Mouse (Mus musculus) cerebellum, adult 11-12 months (tissue): ENCODE data around the gene Gp5.
A peak's percentile ranks its signal among the peaks of the same experiment; 100 is the strongest.
"Not testable (repeated sequence)": the region's sequence is repeated elsewhere in the genome, so short reads cannot be mapped to it uniquely, and the experiment has no call there.

Source experiments
- DNase-seq: peaks from one replicate; pipeline ENCODE4 v3.0.0; 2022

Gene Gp5

GRCm38 (mm10) chr16:30310647-30311046 is at the start of gene Gp5:
TSS of gene Gp5 (minus strand) at chr16:30310779.
- DNase-seq: no peak

- DNase-seq: not testable (repeated sequence)
These were observed 42.9 kb upstream of the Gp5 start for GRCm38 (mm10) chr16:30353489-30353888.

DNA sequence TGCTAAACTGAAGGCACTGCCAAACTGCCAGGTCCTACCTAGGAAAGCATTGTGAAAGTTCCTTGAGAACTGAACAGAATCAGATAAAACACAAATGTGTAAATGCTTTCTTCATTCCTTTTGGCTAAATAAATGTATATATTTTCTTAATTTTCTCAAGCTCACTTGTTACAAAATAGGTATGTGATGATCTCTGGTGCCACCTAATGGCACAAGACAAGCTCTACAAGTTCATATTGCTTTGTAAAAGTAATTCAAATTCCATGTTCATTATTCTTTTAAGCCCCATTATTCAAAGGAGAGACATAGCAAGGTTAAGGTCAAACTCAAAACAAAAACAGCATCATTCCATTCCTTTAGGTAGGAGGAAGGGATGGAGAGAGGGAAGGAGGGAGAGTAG is 3.7 kb upstream of the Gp5 start:
- DNase-seq: no peak

DNA sequence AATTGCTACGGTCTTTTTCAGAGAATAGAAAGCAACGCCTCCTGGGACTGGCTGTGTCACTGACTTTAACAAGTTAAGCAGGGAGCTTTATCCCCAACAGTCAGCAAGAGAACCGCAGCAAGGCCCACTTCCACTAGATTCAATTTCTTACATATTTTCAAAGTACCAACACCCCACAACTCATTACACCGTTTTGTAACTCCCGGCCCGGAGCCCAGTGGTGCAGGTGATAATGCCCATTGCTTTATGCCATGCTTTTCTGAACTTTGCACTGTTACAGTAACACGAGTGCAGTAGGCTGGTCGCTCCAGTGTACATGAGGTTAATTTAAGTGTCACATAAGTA is 436 bp downstream of the Gp5 start:
- no peak for DNase-seq

DNA sequence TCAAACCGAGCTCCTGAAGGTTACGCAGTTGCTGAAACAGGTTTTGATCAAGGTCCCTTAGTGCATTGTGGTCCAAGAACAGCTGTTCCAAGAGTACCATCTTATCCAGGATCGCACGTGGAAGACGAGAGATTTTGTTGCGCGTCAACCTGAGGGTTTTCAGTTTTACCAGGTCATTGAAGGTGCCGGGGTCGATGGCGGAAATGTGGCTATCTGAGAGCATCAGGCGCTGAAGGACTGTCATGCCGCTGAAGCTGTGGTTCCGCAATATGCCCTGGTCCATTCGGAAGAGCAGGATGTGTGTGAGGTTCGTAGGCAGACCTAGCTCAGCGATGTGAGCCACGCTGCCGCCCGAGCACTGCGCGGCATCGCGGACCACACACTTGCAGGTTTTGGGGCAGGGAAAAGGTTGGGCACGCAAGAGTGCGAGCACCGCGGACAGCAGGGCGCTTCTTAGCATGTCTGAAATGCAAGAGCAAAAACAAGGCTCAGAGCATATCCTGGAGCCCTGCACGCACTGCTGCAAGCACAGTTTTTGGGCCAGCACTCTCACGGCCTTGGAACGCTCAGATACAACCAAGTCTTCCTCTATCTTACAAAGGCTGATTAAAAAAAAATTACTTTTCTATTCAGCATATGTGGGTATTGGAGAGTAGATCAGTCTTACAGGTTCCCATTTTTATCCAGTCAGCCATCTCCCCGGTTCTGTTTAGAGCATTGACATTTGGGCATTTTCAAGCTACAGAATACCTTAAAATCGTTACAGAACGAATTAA is 996 bp downstream of the Gp5 start:
- peak; percentile 29 for DNase-seq

- peak; percentile 83 for DNase-seq
These were observed 1.8 kb downstream of the Gp5 start for GRCm38 (mm10) chr16:30308616-30309394.

GRCm38 (mm10) chr16:30307961-30308615 is 2.5 kb downstream of the Gp5 start:
- DNase-seq: no peak

- peak; percentile 14 for DNase-seq
These were observed 3.3 kb downstream of the Gp5 start for GRCm38 (mm10) chr16:30307306-30307705.

- no peak for DNase-seq
These were observed 4.5 kb downstream of the Gp5 start for GRCm38 (mm10) chr16:30306102-30306501.

DNA sequence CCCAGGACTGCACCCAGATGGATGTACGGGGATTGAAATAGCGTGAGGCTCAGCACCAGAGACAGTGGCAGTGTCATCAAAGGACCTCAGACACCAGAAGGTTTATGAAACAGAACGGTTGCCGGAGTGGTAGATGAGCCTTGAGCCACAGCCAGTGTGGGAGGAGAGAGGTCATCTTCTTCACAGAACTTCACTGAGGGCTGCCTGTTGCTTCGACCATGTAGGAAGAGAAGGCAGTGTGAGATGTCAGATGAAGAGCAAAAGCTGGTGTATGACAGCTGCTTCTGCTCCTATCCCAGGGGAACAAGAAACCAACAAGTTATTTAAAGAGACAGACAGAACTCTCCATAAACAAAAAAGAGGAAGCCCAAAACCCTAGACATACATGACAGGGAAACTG is 6.3 kb downstream of the Gp5 start:
- DNase-seq: no peak

DNA sequence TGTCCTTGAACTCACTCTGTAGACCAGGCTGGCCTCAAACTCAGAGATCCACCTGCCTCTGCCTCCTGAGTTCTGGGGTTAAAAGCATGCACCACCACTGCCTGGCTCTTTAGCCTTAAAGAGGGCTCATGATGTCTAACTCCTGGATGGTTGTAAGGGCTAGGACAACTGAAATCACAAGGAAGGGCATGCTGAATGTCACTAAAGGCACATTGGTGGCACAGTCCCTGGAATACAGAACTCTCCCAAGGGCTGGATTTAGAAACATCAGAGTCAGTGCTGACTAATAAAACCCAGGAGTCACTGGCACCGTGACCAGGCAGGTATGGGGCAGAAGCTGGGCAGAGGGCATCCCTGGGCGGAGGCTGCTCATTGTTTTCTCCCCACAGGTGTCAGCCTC is 7.2 kb downstream of the Gp5 start:
- DNase-seq: no peak

DNA sequence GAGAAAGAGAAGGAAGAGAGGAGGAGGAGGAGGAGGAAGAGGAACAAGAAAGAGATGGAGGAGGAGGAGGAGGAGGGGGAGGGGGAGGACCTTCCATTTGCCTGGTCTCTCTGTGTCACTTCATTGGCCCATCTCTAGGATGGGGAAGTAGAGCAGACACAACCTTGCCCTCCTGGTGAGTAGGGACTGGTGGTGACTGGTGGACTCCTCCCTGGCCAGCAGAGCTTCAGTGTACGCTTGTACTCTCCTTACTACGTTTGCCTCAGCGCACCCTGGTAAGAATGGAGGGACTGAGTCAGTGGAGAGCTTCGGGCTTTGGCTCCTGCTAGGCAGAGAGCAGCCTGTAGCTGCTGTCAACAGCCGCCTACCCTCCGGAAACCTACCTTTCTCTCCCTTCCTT is 7.9 kb downstream of the Gp5 start:
- DNase-seq: no peak

DNA sequence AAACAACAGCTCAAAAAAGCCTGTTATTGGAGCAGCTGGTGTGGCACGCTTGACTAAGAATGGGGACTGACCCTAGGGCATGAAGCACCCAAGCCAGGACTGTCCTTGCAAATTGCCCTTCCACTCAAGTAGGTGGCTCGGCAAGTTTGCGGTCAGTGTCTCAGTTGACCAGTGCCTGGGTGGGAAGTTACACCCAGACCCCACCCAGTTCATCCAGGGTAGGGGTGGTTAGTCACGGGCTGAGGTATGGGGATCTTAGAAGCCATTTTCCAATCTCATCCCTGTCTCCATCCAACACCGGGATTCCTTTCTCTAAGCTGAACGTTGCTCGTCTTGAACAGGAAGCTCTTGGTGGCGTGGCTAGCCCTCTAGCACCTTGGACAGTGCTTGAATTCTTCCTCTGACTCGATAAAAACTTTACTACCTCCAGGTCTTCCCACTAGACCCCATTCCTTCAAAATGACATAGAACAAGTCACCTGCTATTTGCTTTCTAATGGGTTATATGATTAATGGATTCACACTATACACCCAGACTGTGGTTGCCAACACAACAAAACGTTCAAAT is 10.8 kb downstream of the Gp5 start:
- DNase-seq: no peak

GRCm38 (mm10) chr16:30297450-30297849 is 13.1 kb downstream of the Gp5 start:
- DNase-seq: no peak

DNA sequence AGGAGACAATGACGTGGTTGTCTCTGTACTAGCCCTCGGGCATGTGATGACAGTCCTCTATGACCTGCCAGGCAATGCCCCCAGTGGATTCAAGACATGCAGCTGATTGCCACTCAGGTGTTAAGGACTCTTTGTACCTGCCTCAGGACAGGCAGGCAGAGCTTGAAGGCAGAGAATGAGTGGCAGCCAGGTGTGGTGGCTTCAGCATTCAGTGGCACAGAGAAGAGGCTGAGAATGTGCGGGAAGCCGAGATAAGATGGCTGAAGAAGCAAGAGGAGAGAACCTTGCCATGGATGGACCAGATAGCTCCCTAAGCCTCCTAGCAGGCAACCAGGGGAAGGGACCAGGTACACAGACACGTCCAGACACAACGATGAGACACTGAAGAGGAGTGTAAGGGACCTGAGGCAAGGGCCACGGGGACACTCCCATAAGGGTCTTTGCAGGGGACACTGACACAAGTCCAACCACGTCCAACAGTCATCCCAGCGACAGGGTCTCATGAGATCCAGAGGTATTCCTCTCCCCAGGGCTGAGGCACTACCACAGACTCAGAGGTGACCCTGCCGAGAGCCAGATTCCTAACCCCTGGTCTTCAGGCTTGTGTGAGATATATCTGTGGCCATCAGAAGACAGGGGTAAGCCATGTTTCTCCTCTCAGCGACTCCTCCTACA is 13.8 kb downstream of the Gp5 start:
- DNase-seq: no peak

GRCm38 (mm10) chr16:30295106-30295505 is 15.5 kb downstream of the Gp5 start:
- no peak for DNase-seq

DNA sequence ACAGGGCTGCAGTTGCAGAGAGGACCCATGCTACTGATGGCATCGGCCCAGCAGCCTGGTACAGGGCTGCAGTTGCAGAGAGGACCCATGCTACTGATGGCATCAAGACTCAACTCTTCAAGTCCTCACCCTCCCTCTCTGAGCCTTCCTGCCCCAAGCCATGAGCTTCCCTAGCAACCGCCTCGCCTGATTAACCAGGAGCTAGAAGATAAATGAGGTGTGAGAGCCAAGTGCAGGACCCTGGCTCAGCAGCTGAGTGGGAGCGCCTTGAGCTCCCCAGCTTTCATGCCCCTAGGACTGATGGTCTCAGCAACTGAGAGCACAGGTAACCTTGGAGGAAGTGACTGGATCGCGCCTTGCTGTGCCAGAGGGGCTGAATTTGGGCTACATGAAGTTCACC is 20.1 kb downstream of the Gp5 start:
- no peak for DNase-seq

- no peak for DNase-seq
These were observed 24.9 kb downstream of the Gp5 start for GRCm38 (mm10) chr16:30285701-30286100.

- DNase-seq: no peak
These were observed 26.7 kb downstream of the Gp5 start for GRCm38 (mm10) chr16:30283743-30284337.

DNA sequence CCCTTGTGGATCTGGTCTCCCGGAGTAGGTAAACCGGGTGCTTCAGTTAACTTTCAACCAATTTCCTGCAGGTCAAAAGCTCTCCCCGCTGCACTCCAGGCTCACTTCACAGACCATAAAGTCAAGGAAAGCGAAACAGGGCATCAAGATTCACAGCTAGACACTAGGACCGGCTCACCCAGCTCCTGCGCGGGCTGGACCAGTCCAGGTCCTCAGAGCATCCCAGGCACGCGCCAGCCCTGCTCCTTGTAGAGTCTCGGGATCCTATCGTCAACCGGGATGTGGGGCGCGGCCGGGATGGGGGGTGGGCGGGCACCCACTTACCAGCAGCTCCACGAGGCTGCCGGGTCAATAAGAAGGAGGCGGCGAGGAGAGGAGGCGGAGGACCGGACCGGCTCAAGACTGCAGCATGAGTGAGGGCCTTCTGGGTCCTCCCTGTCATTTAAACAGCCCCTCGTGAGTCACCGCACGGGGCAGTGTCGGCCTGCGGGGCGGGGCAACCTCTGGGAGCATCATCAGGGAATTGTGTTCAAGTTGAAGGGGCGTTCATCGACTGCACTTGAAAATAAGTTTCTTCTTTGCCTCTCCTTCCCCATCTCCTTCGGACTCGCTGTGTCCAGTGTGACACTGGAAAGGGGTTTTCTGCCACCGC is 27.6 kb downstream of the Gp5 start, which contains the start of gene Lrrc15:
Lrrc15 (minus strand) TSS at position 413 of the 652 bp plus-strand sequence.
- DNase-seq: no peak

- no peak for DNase-seq
These were observed 29.8 kb downstream of the Gp5 start for GRCm38 (mm10) chr16:30280676-30281297.
